Mouse (Mus musculus): ENCODE data around the gene Morn3.
A peak's percentile ranks its signal among the peaks of the same experiment; 100 is the strongest.
"Not testable (repeated sequence)": the region's sequence is repeated elsewhere in the genome, so short reads cannot be mapped to it uniquely, and the experiment has no call there.

Morn3 gene

GRCm38 (mm10) chr5:123046916-123047315 is at the start of gene Morn3:
Morn3 (minus strand) TSS chr5:123047016.
- DNase-seq (ENCODE audit: low read depth, low spot score) = no peak

GRCm38 (mm10) chr5:123096299-123096698 is 49.5 kb upstream of the Morn3 start:
- no peak for DNase-seq (ENCODE audit: low read depth, low spot score)

- no peak for DNase-seq (ENCODE audit: low read depth, low spot score)
These were observed 47.6 kb upstream of the Morn3 start for GRCm38 (mm10) chr5:123094238-123094991.

GRCm38 (mm10) chr5:123093077-123093633 is 46.3 kb upstream of the Morn3 start:
- no peak for DNase-seq (ENCODE audit: low read depth, low spot score)

GRCm38 (mm10) chr5:123090560-123091306 is 43.9 kb upstream of the Morn3 start:
- no peak for DNase-seq (ENCODE audit: low read depth, low spot score)

- no peak for DNase-seq (ENCODE audit: low read depth, low spot score)
These were observed 42.0 kb upstream of the Morn3 start for GRCm38 (mm10) chr5:123088784-123089183.

- DNase-seq (ENCODE audit: low read depth, low spot score) = peak; percentile 45
These were observed 39.7 kb upstream of the Morn3 start for GRCm38 (mm10) chr5:123086501-123086900.

GRCm38 (mm10) chr5:123083340-123084050 is 36.7 kb upstream of the Morn3 start:
- no peak for DNase-seq (ENCODE audit: low read depth, low spot score)

GRCm38 (mm10) chr5:123080510-123080909 is 33.7 kb upstream of the Morn3 start:
- no peak for DNase-seq (ENCODE audit: low read depth, low spot score)

GRCm38 (mm10) chr5:123080041-123080440 is 33.2 kb upstream of the Morn3 start:
- DNase-seq (ENCODE audit: low read depth, low spot score) = no peak

GRCm38 (mm10) chr5:123079568-123079967 is 32.8 kb upstream of the Morn3 start:
- no peak for DNase-seq (ENCODE audit: low read depth, low spot score)

GRCm38 (mm10) chr5:123076419-123077281 is 29.8 kb upstream of the Morn3 start:
- DNase-seq (ENCODE audit: low read depth, low spot score) = no peak

- DNase-seq (ENCODE audit: low read depth, low spot score) = peak; percentile 78
These were observed 29.0 kb upstream of the Morn3 start for GRCm38 (mm10) chr5:123075576-123076418.

GRCm38 (mm10) chr5:123068714-123069113 is 21.9 kb upstream of the Morn3 start:
- no peak for DNase-seq (ENCODE audit: low read depth, low spot score)

GRCm38 (mm10) chr5:123068115-123068514 is 21.3 kb upstream of the Morn3 start, which contains the start of gene Tmem120b:
Tmem120b (plus strand) TSS chr5:123068415.
- DNase-seq (ENCODE audit: low read depth, low spot score) = no peak

- DNase-seq (ENCODE audit: low read depth, low spot score) = no peak
These were observed 20.7 kb upstream of the Morn3 start for GRCm38 (mm10) chr5:123067395-123067995.

GRCm38 (mm10) chr5:123064207-123064606 is 17.4 kb upstream of the Morn3 start:
- DNase-seq (ENCODE audit: low read depth, low spot score) = no peak

GRCm38 (mm10) chr5:123063141-123063540 is 16.3 kb upstream of the Morn3 start:
- no peak for DNase-seq (ENCODE audit: low read depth, low spot score)

GRCm38 (mm10) chr5:123061402-123061749 is 14.6 kb upstream of the Morn3 start:
- DNase-seq (ENCODE audit: low read depth, low spot score) = not testable (repeated sequence)
